Mouse (Mus musculus) olfactory bulb, adult 2 months (tissue): ENCODE data around the gene Faf2. TPM values are rescaled to one million over a fixed set of nuclear protein-coding genes. Genes with fewer than 3 reads are reported as not detected.
A peak's percentile ranks its signal among the peaks of the same experiment; 100 is the strongest.

Source experiments
- H3K27ac ChIP-seq: fragments of 200-500 bp; 2 replicates; pipeline ENCODE4 v1.5.1; 2012; ENCODE audit warnings: low read depth, low read length; ENCODE audit not compliant: insufficient read depth
- H3K4me1 ChIP-seq: fragments of 200-500 bp; 2 replicates; pipeline ENCODE4 v1.6.1; 2012; ENCODE audit warnings: low read length; ENCODE audit not compliant: control insufficient read depth, insufficient read depth
- H3K4me3 ChIP-seq: fragments of 200-500 bp; 2 replicates; pipeline ENCODE4 v1.5.1; 2012; ENCODE audit warnings: mild to moderate bottlenecking, low read depth, low read length, moderate library complexity; ENCODE audit not compliant: insufficient read depth
- CTCF ChIP-seq: fragments of 200-500 bp; IDR thresholded peaks from 2 replicates; pipeline ENCODE4 v1.5.1; 2012; ENCODE audit warnings: low read depth, mild to moderate bottlenecking, low read length, moderate library complexity; ENCODE audit not compliant: insufficient read depth
- POLR2A ChIP-seq: fragments of 200-500 bp; IDR thresholded peaks from 2 replicates; pipeline ENCODE4 v1.6.1; 2012; ENCODE audit warnings: mild to moderate bottlenecking, low read depth, low read length, moderate library complexity; ENCODE audit not compliant: insufficient read depth
- WGBS: fragments of 180-500 bp; shearing (Covaris S2); methylation state at CpG from one replicate; pipeline ENCODE4 v1.1.7; 2018; 5-methylcytosine and 5-hydroxymethylcytosine counted together
- polyA plus RNA-seq: library from polyadenylated mRNA; stranded (reverse); fragments of >200 nt; gene quantifications from 2 replicates; pipeline ENCODE4 v1.2.4, GENCODE M21; 2012; ENCODE audit warnings: low replicate concordance; ENCODE audit not compliant: missing spikeins, insufficient read depth, insufficient read length

Gene Faf2
- polyA plus RNA-seq, 1 experiment, result not detected

DNA sequence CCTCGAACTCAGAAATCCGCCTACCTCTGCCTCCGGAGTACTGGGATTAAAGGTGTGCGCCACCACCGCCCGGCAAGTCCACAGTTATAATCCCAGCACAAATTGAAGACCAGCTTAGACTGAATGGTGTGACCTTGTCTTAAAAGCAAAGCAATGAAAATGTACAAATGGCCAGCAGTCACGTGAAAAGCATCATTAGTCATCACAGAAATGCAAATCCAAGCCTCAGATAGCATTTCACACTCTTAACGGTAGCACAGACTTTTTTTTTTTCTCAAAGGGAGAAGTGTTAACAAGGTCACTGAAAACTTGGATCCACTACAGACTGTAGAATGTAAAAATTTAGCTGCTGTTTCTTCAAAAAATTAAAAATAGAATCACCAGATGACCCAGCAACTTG lies 5.3 kb upstream of the Faf2 start:
- Histone ChIP-seq H3K27ac (no peak overlapping the region), H3K4me1 (0 out of 2 replicates have a peak, but pooled peaks cover 4% of the 10 kb centered on the region), H3K4me3 (no peak overlapping the region)
- TF ChIP-seq POLR2A, result no peak
- TF ChIP-seq CTCF, result no peak
- WGBS, result 78% methylated on average over 8 of the region's 8 CpGs

DNA sequence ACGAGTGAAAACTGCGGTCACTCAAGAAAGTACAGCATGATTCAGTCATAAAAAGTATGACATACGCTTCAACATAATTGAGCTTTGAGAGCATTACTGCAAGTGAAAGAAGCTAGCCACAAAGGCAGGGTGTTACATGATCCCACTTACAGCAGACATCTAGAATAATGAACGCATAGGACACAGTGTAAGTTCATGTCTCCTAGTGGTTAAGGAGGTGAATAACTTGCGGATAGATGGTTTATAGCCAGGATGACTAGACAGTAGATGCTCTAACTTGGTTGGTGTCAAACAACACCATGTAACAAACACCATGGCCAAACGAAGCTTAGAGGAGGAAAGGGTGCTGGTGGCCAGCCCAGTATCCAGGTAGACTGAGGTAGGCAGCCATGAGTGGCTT lies 4.6 kb upstream of the Faf2 start:
- TF ChIP-seq CTCF (no peak), POLR2A (no peak)
- Histone ChIP-seq H3K4me1 (0 out of 2 replicates have a peak, but pooled peaks cover 4% of the 10 kb centered on the region), H3K27ac (no peak overlapping the region), H3K4me3 (no peak overlapping the region)
- 61% methylated on average over 6 of the region's 6 CpGs for WGBS

DNA sequence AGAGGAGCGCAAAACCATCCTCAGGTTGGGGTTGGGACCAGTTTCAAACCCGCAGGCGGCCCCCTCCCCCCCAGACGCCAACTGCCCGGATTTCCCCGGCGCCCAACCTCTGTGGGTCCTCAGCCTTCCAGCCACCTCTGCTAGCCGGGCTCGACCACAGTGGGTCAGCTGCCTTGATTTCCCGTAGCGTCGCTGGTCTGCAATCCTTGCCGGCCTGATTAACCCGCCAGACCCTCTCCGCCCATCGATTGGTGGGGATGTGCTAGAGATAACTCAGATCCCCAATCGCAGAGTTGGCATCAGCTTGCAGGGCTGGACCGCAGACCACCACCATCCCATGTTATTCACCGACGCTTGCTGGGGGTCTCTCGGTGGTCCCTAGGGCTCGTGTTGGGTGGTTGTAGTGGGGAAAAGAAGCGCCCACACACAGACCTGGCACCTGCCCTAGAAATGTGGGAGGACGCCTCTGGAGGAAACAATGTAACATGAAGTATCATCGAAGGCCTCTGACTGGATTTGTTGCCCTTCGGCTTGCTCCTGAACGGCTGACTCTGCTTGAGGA lies 457 bp downstream of the Faf2 start:
- TF ChIP-seq CTCF, result no peak
- no peak for TF ChIP-seq POLR2A
- under 1% methylated on average over 27 of the region's 27 CpGs for WGBS
- peaks cover 11% of the 10 kb centered on the region; the same call in 1 of the 2 replicates for H3K4me1 ChIP-seq
- H3K4me3 ChIP-seq, result peak overlapping the region; percentile 78
- peak overlapping the region; percentile 1; the same call in 1 of the 2 replicates for H3K27ac ChIP-seq

DNA sequence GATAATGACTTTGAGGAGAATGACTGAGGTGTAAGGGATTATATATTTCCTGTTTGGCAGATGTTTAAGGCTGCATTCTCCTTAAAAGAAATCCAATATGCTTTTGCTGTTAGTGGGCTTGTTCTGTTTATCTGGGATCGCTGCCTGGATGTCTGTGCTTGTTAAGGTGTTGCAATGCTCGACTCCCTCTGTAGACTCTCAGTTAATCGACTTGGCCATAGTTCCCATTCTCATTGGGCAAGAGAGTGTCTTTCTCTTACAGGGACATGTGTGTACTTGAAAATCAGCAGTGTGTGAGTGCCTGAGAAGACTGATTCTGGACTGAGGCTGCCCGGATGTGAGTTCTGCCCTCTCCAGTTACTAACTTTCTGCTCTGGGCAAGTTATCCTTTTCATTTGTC lies 7.5 kb downstream of the Faf2 start:
- Histone ChIP-seq H3K4me3 (no peak overlapping the region), H3K4me1 (peaks cover 3% of the 10 kb centered on the region; the same call in 1 of the 2 replicates), H3K27ac (no peak overlapping the region)
- 63% methylated on average over 4 of the region's 4 CpGs for WGBS
- TF ChIP-seq POLR2A (no peak), CTCF (no peak)

DNA sequence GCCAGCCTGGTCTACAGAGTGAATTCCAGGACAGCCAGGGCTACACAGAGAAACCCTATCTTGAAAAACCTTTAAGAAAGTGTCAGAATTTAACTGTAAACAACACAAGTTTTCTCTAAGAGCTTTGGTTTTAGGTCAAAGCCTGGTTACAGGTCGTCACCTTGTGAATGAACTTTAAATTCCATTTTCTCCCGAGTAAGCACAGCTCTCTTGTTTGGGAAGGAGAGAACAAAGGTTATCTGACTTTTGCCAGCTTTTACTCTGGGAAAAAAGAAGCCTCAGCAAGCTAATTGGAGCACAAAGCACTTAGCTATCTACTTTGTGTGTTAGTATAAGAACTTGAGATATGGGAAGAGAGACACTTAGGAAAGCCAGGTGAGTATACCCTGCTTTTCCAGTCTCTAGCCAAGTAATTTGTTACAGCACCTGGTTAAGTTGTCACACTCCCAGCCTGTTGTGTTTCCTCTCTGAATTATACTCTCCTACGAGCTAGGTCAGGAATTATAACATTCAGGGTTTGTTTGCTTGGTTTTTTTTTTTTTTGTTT lies 11.2 kb downstream of the Faf2 start:
- Histone ChIP-seq H3K4me1 (no peaks in the 10 kb centered on the region), H3K4me3 (no peak overlapping the region), H3K27ac (no peak overlapping the region)
- TF ChIP-seq POLR2A (no peak), CTCF (no peak)
- WGBS, result 31% methylated on average over 3 of the region's 3 CpGs

DNA sequence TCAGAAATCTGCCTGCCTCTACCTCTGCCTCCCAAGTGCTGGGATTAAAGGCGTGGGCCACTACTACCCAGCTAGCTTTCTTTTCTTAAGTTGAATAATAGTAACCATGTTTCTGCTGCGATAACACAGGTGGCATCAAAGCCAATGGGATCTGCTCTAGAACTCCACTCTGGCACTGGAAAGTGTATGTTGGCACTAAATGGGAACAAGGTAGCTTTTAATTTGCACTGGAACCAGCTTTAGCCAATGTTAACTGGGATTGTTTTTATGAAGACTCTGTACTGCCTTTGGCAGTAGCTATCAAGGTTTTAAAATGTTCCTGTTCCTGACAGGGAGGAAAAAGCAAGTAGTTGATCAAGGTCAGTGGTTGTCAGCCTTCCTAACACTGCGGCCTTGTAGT lies 13.4 kb downstream of the Faf2 start:
- TF ChIP-seq POLR2A, result no peak
- TF ChIP-seq CTCF, result no peak
- WGBS, result 93% methylated on average over 3 of the region's 3 CpGs
- Histone ChIP-seq H3K4me1 (no peaks in the 10 kb centered on the region), H3K4me3 (no peak overlapping the region), H3K27ac (no peak overlapping the region)

DNA sequence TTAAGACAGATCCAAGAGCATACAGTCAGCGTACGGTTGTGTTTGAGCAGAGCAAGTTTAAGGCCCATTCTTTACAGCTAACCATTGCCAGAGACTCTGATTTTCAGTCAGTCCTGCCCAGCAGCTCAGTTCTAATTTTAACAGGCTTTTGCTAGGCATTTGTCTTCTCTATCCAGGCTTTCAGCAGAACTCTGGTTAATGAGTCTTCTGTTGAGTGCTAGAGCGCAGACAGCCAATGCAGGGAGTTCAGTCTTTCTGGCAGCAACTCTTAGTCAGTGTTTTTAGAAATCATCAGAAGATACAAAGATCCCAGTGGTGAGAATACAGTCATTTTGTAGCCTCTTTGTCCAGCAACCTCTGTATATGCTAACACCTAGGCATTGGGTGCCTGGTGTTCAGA lies 28.9 kb downstream of the Faf2 start:
- WGBS, result 85% methylated on average over 3 of the region's 3 CpGs
- no peak overlapping the region for H3K27ac ChIP-seq
- H3K4me3 ChIP-seq, result no peak overlapping the region
- TF ChIP-seq POLR2A (no peak), CTCF (no peak)
- H3K4me1 ChIP-seq, result no peaks in the 10 kb centered on the region

DNA sequence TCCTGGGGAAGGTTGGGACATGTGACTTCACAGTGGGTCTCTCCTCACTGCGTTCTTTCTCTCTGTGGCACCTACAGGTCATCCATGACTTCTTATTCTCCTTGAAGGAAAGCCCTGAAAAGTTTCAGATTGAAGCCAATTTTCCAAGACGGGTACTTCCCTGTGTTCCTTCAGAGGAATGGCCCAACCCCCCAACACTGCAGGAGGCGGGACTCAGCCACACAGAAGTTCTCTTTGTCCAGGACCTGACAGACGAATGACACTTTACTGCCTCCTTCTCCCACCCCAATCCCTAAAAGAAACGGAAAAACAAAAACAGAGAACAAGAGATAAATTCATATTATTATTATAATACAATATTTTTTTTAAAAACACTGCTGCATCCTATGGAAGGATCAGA lies 39.3 kb downstream of the Faf2 start:
- Histone ChIP-seq H3K27ac (no peak overlapping the region), H3K4me1 (no peaks in the 10 kb centered on the region), H3K4me3 (no peak overlapping the region)
- WGBS, result 38% methylated on average over 5 of the region's 5 CpGs
- TF ChIP-seq POLR2A, result no peak
- no peak for TF ChIP-seq CTCF

DNA sequence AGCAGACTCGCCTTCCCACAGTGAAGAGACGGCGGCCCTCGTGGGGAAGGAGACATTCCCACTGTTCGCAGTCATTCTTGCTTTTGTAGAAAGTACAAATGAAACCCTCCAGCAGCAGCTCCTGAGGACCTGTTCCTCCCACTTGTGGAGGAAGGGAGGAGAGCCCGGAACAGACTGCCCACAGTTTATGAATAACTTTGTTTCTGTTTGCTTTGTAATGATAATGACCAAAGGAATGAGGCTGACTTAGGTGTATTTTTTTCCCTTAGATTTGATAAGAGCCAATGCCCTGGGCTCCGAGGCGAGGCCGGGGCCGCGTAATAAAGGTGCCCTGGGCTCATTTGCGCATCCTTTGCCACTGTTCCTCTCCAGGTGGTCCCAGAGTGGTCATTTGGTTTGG lies 39.8 kb downstream of the Faf2 start:
- no peaks in the 10 kb centered on the region for H3K4me1 ChIP-seq
- H3K27ac ChIP-seq, result no peak overlapping the region
- no peak overlapping the region for H3K4me3 ChIP-seq
- WGBS, result 75% methylated on average over 12 of the region's 12 CpGs
- no peak for TF ChIP-seq CTCF
- no peak for TF ChIP-seq POLR2A
